Mouse (Mus musculus) midbrain, postnatal 0 days (tissue): ENCODE results near the gene Scap. TPM values are rescaled to one million over a fixed set of nuclear protein-coding genes. Genes with fewer than 3 reads are reported as not detected.

ENCODE experiments used
- ATAC-seq: fragments of 200-750 bp; cut with Nextera tagmentation; 2 replicates; pipeline ENCODE4 v1.8.0; 2017; ENCODE audit warnings: moderate number of reproducible peaks, mild to moderate bottlenecking, moderate TSS enrichment, moderate library complexity; ENCODE audit not compliant: low FRiP score
- DNase-seq: peaks from one replicate; pipeline ENCODE4 v3.0.0-alpha.2; 2015; ENCODE audit warnings: low spot score
- H3K27ac ChIP-seq: fragments of 300-500 bp; sonication (generic); 2 replicates; pipeline ENCODE4 v1.5.1; 2014; ENCODE audit warnings: low read depth, mild to moderate bottlenecking, low read length, mixed read lengths
- H3K27me3 ChIP-seq: fragments of 300-500 bp; sonication (generic); 2 replicates; pipeline ENCODE4 v1.6.1; 2014; ENCODE audit warnings: low read length, control low read depth, mixed read lengths; ENCODE audit not compliant: insufficient read depth
- H3K36me3 ChIP-seq: fragments of 300-500 bp; sonication (generic); 2 replicates; pipeline ENCODE4 v1.6.1; 2014; ENCODE audit warnings: low read length, control low read depth, mixed read lengths; ENCODE audit not compliant: insufficient read depth
- H3K4me1 ChIP-seq: fragments of 300-500 bp; sonication (generic); 2 replicates; pipeline ENCODE4 v1.6.1; 2014; ENCODE audit warnings: mild to moderate bottlenecking, control low read depth, antibody characterized with exemption, low read length, mixed read lengths; ENCODE audit not compliant: insufficient read depth
- H3K4me2 ChIP-seq: fragments of 300-500 bp; sonication (generic); 2 replicates; pipeline ENCODE4 v1.6.1; 2014; ENCODE audit warnings: low read depth, mild to moderate bottlenecking, low read length, mixed read lengths; ENCODE audit not compliant: poor library complexity, severe bottlenecking
- H3K4me3 ChIP-seq: fragments of 300-500 bp; sonication (generic); 2 replicates; pipeline ENCODE4 v1.5.1; 2014; ENCODE audit warnings: low read depth, mild to moderate bottlenecking, low read length, moderate library complexity
- H3K9ac ChIP-seq: fragments of 300-500 bp; sonication (generic); replicated peaks from 2 replicates; pipeline ENCODE4 v1.6.1; 2014; ENCODE audit warnings: mild to moderate bottlenecking, low read length, moderate library complexity, mixed read lengths; ENCODE audit not compliant: poor library complexity, severe bottlenecking
- H3K9me3 ChIP-seq: fragments of 300-500 bp; sonication (generic); 2 replicates; pipeline ENCODE4 v1.6.1; 2016; ENCODE audit warnings: low read length, control low read depth
- CTCF ChIP-seq: IDR thresholded peaks from 2 replicates; pipeline ENCODE4 v1.5.1; 2016; ENCODE audit warnings: antibody characterized with exemption, mild to moderate bottlenecking
- WGBS: fragments of 180-500 bp; shearing (Covaris S2); extraction: QIAGEN DNeasy Blood & Tissue Kit; methylation state at CpG from one replicate; pipeline ENCODE4 v1.1.7; 2014; 5-methylcytosine and 5-hydroxymethylcytosine counted together
- polyA plus RNA-seq: library from polyadenylated mRNA; unstranded; fragments of >200 nt; fragmentation: Nextera tagmentation; extraction: Ambion mirVana; gene quantifications from 2 replicates; pipeline ENCODE4 v1.2.1, GENCODE M21; 2015
- total RNA-seq: library from RNA; depleted of rRNA; stranded (reverse); fragments of >200 nt; gene quantifications from 2 replicates; pipeline ENCODE4 v1.2.3, GENCODE M21; 2014

The Scap gene
- total and polyA plus RNA-seq, 2 experiments from 2014 or later: 59.3 to 162 TPM

DNA sequence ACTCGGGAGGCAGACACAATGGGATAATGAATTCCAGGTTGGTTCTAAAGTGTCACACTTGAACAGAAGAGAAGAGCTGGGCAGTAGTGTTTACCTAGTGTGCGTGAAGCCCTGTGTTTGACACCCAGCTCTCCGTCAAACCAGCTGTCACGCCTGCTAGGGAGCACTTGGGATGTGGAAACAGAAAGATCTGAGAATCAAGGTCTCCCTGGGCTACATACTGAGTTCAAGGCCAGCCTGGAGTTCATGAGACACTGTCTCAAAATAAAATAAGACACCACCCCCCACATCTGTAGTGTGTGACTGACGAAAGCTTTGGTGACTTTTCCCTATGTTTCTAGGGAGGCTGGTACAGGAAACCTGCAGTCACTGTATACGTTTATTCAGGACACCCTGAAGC lies 17.7 kb upstream of the Scap start:
- no peak for TF ChIP-seq CTCF
- H3K27me3 ChIP-seq: no peaks in the 10 kb centered on the region
- no peak overlapping the region for H3K4me3 ChIP-seq
- WGBS: 91% methylated on average over 6 of the region's 6 CpGs
- no peak overlapping the region for H3K4me2 ChIP-seq
- H3K9me3 ChIP-seq: no peaks in the 10 kb centered on the region
- peaks cover 43% of the 10 kb centered on the region for H3K36me3 ChIP-seq
- no peak overlapping the region for H3K27ac ChIP-seq
- H3K9ac ChIP-seq: no peak overlapping the region
- DNase-seq (no peak), ATAC-seq (no peak)
- no peaks in the 10 kb centered on the region for H3K4me1 ChIP-seq

DNA sequence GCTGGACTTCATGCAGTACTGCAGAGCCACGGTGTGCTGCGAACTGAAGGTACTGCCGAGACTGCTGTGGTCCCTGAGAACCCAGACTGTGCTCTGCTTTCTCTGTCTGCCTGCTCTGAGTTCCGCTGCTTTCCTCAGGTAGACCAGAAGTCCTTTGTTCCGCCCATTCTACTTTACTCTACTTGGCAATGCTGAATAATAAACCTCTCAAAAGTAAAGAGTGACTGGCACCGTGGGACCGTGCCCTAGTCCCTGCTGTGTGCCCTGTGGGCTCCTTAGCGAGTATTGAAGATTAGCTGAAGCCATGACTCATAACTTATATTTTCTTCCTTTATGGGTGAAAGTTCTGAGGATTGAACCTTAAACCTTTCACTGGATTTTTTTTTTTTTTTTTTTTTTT lies 17.2 kb upstream of the Scap start:
- Histone ChIP-seq H3K4me1 (no peaks in the 10 kb centered on the region), H3K4me2 (no peak overlapping the region), H3K9me3 (no peaks in the 10 kb centered on the region), H3K36me3 (peaks cover 42% of the 10 kb centered on the region), H3K9ac (no peak overlapping the region), H3K4me3 (no peak overlapping the region), H3K27ac (no peak overlapping the region), H3K27me3 (no peaks in the 10 kb centered on the region)
- no peak for TF ChIP-seq CTCF
- WGBS: 97% methylated on average over 8 of the region's 8 CpGs
- ATAC-seq (no peak), DNase-seq (no peak)

DNA sequence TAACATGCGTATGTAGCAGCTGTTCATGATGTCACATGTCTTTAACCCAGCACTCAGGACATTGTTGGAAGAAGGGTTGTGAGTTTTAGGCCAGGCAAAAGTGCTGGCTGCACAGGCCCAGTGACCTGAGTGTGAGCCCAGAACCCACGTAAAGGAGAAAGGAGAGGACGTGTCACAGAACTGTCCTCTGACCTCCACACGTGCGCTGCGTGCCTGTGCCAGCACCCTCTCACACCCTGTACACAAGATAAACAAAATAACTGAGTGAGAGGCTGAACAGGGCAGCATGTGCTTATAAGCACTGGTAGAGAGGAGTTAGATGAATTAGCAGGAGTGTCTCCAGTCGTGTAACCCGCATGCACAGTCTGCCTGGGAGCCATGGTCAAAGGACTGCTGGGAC lies 16.6 kb upstream of the Scap start:
- Histone ChIP-seq H3K4me1 (no peaks in the 10 kb centered on the region), H3K9ac (no peak overlapping the region), H3K9me3 (no peaks in the 10 kb centered on the region), H3K4me2 (no peak overlapping the region), H3K36me3 (peaks cover 43% of the 10 kb centered on the region), H3K27ac (no peak overlapping the region), H3K27me3 (no peaks in the 10 kb centered on the region), H3K4me3 (no peak overlapping the region)
- WGBS: 96% methylated on average over 8 of the region's 8 CpGs
- DNase-seq (no peak), ATAC-seq (no peak)
- no peak for TF ChIP-seq CTCF

DNA sequence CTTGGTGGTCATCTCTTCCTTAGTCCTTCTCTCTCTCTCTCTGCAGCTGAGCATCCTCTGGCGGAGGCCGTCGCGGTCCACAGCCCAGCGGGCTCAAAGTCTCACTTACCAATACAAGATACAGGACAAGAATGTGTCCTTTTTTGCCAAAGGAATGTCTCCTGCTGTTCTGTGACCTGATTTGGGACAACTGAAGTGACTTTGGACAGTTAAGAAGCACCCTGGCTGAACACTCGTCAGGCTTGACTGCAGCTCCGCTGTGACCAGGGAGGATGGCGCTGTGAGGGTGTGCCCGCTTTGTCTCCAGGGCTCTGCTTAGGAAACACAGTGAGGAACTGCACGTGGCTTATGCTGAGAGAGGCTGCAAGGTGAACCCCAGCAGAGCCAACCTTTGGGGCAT lies 12.3 kb upstream of the Scap start:
- DNase-seq: no peak
- Histone ChIP-seq H3K4me3 (no peak overlapping the region), H3K9ac (no peak overlapping the region), H3K27ac (no peak overlapping the region), H3K4me1 (no peaks in the 10 kb centered on the region), H3K27me3 (no peaks in the 10 kb centered on the region), H3K4me2 (no peak overlapping the region), H3K36me3 (peaks cover 20% of the 10 kb centered on the region), H3K9me3 (no peaks in the 10 kb centered on the region)
- ATAC-seq: no peak
- TF ChIP-seq CTCF: no peak
- WGBS: 74% methylated on average over 10 of the region's 10 CpGs

DNA sequence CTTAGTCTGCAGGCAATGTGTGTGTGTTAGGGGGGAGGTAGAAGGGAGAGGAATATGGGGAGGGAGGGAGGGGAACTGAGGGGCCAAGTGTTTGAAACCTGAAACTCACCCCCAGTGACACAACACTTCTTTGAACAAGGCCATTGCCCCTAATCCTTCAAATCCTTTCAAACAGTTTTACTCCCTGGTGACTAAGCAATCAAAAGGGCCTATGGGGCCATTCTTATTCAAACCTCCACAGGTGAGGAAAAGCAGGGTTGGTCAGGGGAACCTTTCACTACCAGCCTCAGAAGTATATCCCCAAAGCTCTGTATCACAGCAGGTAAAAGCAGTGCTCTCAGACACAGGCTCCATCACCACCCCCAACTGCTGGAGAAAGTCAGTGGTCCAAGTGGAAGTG lies 10.1 kb upstream of the Scap start:
- Histone ChIP-seq H3K36me3 (peaks cover 18% of the 10 kb centered on the region), H3K27ac (no peak overlapping the region), H3K4me3 (no peak overlapping the region), H3K9ac (no peak overlapping the region), H3K4me1 (no peaks in the 10 kb centered on the region), H3K9me3 (no peaks in the 10 kb centered on the region), H3K27me3 (no peaks in the 10 kb centered on the region), H3K4me2 (no peak overlapping the region)
- TF ChIP-seq CTCF: no peak
- ATAC-seq (no peak), DNase-seq (no peak)

DNA sequence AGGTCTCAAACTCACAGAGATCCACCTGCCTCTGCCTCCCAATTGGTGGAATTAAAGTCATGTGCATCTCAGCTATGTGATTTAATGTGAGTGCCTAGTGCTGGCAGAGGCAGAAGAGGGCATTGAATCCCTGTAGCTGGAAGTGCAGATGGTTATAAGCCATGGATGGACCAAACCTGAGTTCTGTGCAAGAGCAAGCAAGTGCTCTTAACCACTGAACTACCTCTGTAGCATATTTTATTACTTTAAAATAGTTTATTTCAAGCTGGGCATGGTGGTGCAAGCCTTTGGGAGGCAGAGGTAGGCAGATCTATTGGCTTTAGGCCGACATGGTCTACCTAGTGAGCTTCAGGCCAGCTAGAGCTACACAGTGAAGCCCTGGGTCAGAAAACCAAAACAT lies 8.9 kb upstream of the Scap start:
- DNase-seq (no peak), ATAC-seq (no peak)
- no peak overlapping the region for H3K4me2 ChIP-seq
- H3K9ac ChIP-seq: no peak overlapping the region
- no peak overlapping the region for H3K4me3 ChIP-seq
- H3K9me3 ChIP-seq: no peaks in the 10 kb centered on the region
- TF ChIP-seq CTCF: no peak
- H3K36me3 ChIP-seq: peaks cover 14% of the 10 kb centered on the region
- H3K27me3 ChIP-seq: no peaks in the 10 kb centered on the region
- WGBS: 89% methylated on average over 1 of the region's 1 CpGs
- H3K4me1 ChIP-seq: no peaks in the 10 kb centered on the region
- H3K27ac ChIP-seq: no peak overlapping the region

DNA sequence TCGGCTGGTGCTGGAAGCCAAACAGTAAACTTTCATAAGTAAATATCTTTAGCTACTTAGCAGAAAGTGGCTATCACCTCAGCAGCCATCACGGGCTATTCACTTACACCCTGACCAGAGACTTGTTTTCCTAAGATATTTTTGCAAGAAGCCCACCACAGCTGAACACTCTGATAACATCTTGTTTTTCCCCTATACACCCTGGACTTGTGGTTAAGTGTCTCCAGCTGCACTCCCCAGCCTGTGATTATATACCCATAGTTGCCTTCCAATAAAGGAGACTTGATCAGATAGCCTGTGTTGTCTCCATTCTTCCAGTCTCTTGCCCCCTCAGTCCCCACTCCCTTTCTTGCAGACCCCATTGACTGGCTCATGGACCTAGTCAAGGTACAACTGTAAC lies 4.9 kb upstream of the Scap start:
- no peak overlapping the region for H3K27ac ChIP-seq
- ATAC-seq (no peak), DNase-seq (no peak)
- no peaks in the 10 kb centered on the region for H3K27me3 ChIP-seq
- H3K4me2 ChIP-seq: no peak overlapping the region
- no peak overlapping the region for H3K9ac ChIP-seq
- no peaks in the 10 kb centered on the region for H3K36me3 ChIP-seq
- TF ChIP-seq CTCF: no peak
- no peaks in the 10 kb centered on the region for H3K9me3 ChIP-seq
- 88% methylated on average over 2 of the region's 2 CpGs for WGBS
- no peaks in the 10 kb centered on the region for H3K4me1 ChIP-seq
- no peak overlapping the region for H3K4me3 ChIP-seq
